Mouse (Mus musculus) liver, embryonic 14.5 days (tissue): Measurements from ENCODE around the gene Hspb2. TPM values are rescaled to one million over a fixed set of nuclear protein-coding genes. Genes with fewer than 3 reads are reported as not detected.

ENCODE experiments used
- ATAC-seq: fragments of 200-750 bp; cut with Nextera tagmentation; 2 replicates; pipeline ENCODE4 v1.8.0; 2017; ENCODE audit warnings: moderate number of reproducible peaks, mild to moderate bottlenecking, moderate library complexity; ENCODE audit not compliant: insufficient read depth
- DNase-seq, 3 experiments: peaks; one replicate each; pipeline ENCODE4 v3.0.0-alpha.2; 2012 to 2013; ENCODE audit warnings: low read depth in 3 of 3, low spot score in 3 of 3
- H3K27ac ChIP-seq: fragments of 300-500 bp; sonication (generic); 2 replicates; pipeline ENCODE4 v1.5.1; 2014; ENCODE audit warnings: moderate library complexity, mild to moderate bottlenecking, control low read depth, inconsistent platforms
- H3K27me3 ChIP-seq: fragments of 300-500 bp; sonication (generic); 2 replicates; pipeline ENCODE4 v1.6.1; 2014; ENCODE audit warnings: mild to moderate bottlenecking, low read length, moderate library complexity; ENCODE audit not compliant: control insufficient read depth, insufficient read depth
- H3K36me3 ChIP-seq: fragments of 300-500 bp; sonication (generic); replicated peaks from 2 replicates; pipeline ENCODE4 v1.6.1; 2014; ENCODE audit warnings: low read depth; ENCODE audit not compliant: control insufficient read depth, insufficient read depth
- H3K4me1 ChIP-seq, 2 experiments: fragments of 200-500 bp in 1 of 2; fragments of 300-500 bp in 1 of 2; sonication (generic) in 1 of 2; replicated peaks; 2 replicates each; pipeline ENCODE4 v1.6.1; 2012 to 2014; ENCODE audit warnings: antibody characterized with exemption in 1 of 2, inconsistent platforms in 1 of 2, low read length in 1 of 2; ENCODE audit not compliant: control insufficient read depth in 2 of 2, insufficient read depth in 2 of 2
- H3K4me2 ChIP-seq: fragments of 300-500 bp; sonication (generic); 2 replicates; pipeline ENCODE4 v1.6.1; 2014; ENCODE audit warnings: low read depth, mild to moderate bottlenecking, control low read depth, moderate library complexity
- H3K4me3 ChIP-seq, 2 experiments: fragments of 200-500 bp in 1 of 2; fragments of 300-500 bp in 1 of 2; sonication (generic) in 1 of 2; 2 replicates each; pipeline ENCODE4 v1.5.1; 2012 to 2014; ENCODE audit warnings: low read depth in 2 of 2, low read length in 2 of 2, mild to moderate bottlenecking in 2 of 2, control low read depth in 1 of 2, inconsistent platforms in 1 of 2, moderate library complexity in 1 of 2; ENCODE audit not compliant: insufficient read depth in 1 of 2
- H3K9ac ChIP-seq: fragments of 300-500 bp; sonication (generic); replicated peaks from 2 replicates; pipeline ENCODE4 v1.6.1; 2014; ENCODE audit warnings: mild to moderate bottlenecking, control low read depth, moderate library complexity
- H3K9me3 ChIP-seq: fragments of 300-500 bp; sonication (generic); 2 replicates; pipeline ENCODE4 v1.6.1; 2016; ENCODE audit warnings: low read length, mixed read lengths; ENCODE audit not compliant: control insufficient read depth
- CTCF ChIP-seq: IDR thresholded peaks from 2 replicates; pipeline ENCODE4 v1.5.1; 2016; ENCODE audit warnings: antibody characterized with exemption, low read depth, control low read depth
- EP300 ChIP-seq: IDR thresholded peaks from 2 replicates; pipeline ENCODE4 v1.6.1; 2016; ENCODE audit warnings: antibody characterized with exemption, low read depth
- WGBS: fragments of 180-500 bp; shearing (Covaris S2); extraction: QIAGEN DNeasy Blood & Tissue Kit; methylation state at CpG from one replicate; pipeline ENCODE4 v1.1.7; 2014; ENCODE audit not compliant: insufficient replicate concordance; 5-methylcytosine and 5-hydroxymethylcytosine counted together
- polyA plus RNA-seq, 2 experiments: library from polyadenylated mRNA; depleted of rRNA in 1 of 2; stranded (reverse) in 1 of 2; unstranded in 1 of 2; fragments of >200 nt; fragmentation: Nextera tagmentation in 1 of 2; extraction: Ambion mirVana in 1 of 2; gene quantifications; 2 replicates each; pipeline versions ENCODE4 v1.2.1 to v1.2.3; 2012 to 2014

The Hspb2 gene
- polyA plus RNA-seq, 2 experiments = 0.20 TPM; not detected in 1

- TF ChIP-seq CTCF (no peak), EP300 (no peak)
- H3K4me3 ChIP-seq = no peak overlapping the region
- no peak for DNase-seq
- no peaks in the 10 kb centered on the region for H3K36me3 ChIP-seq
- H3K4me1 ChIP-seq = no peaks in the 10 kb centered on the region
- no peak overlapping the region for H3K9ac ChIP-seq
- H3K27ac ChIP-seq = no peak overlapping the region
- WGBS = 49% methylated on average over 4 of the region's 4 CpGs
- no peak for ATAC-seq
- H3K9me3 ChIP-seq = no peaks in the 10 kb centered on the region
- H3K4me2 ChIP-seq = no peak overlapping the region
- no peaks in the 10 kb centered on the region for H3K27me3 ChIP-seq
Observed at GRCm38 (mm10) chr9:50711337-50711736, 40.8 kb downstream of the Hspb2 start.

DNA sequence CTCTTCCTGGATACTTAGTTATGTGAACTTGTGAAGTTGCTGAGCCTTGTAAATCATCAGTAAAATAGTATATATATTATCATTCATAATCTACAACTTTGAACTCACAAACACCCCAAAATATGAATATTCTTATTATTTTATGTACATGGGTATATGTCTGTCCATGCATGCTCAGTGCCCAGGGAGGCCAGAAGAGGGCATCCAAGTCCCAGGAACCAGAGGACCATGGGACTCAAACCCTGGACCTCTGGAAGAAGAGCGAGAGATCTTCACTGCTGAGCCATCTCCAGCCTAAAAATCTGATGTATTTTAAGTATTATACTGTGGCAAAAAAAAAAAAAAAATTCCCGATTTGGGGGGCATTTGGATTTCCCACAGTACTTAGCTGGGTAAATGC lies 43.0 kb downstream of the Hspb2 start:
- Histone ChIP-seq H3K9ac (no peak overlapping the region), H3K27ac (no peak overlapping the region), H3K4me2 (no peak overlapping the region), H3K9me3 (no peaks in the 10 kb centered on the region), H3K4me1 (no peaks in the 10 kb centered on the region), H3K27me3 (no peaks in the 10 kb centered on the region), H3K36me3 (no peaks in the 10 kb centered on the region), H3K4me3 (no peak overlapping the region)
- TF ChIP-seq CTCF (peak; percentile 51; the same call in 1 of the 2 replicates), EP300 (no peak)
- DNase-seq (no peak), ATAC-seq (no peak)
- WGBS = 17% methylated on average over 2 of the region's 2 CpGs

- 60% methylated on average over 6 of the region's 6 CpGs for WGBS
- Histone ChIP-seq H3K9me3 (no peaks in the 10 kb centered on the region), H3K4me2 (no peak overlapping the region), H3K36me3 (no peaks in the 10 kb centered on the region), H3K4me3 (no peak overlapping the region), H3K27ac (no peak overlapping the region), H3K27me3 (peaks cover 11% of the 10 kb centered on the region), H3K4me1 (peaks cover 0 to 8% of the 10 kb centered on the region in 2 experiments; a peak in 1 of 4 replicates), H3K9ac (no peak overlapping the region)
- TF ChIP-seq EP300 = no peak
- TF ChIP-seq CTCF = no peak
- ATAC-seq (no peak), DNase-seq (no peak)
Observed at GRCm38 (mm10) chr9:50704907-50705306, 47.2 kb downstream of the Hspb2 start.

Other genes with a start within 250 kb of the Hspb2 start
- gene Pts, start 223.6 kb downstream of the Hspb2 start, polyA plus RNA-seq (2012; rRNA removed) = 16.0 and 23.7 TPM in 2 replicates
- gene Pts, start 223.6 kb downstream of the Hspb2 start, polyA plus RNA-seq (2014; fragmentation: Nextera tagmentation; extraction: Ambion mirVana) = 32.7 and 34.4 TPM in 2 replicates
- gene Il18, start 197.5 kb downstream of the Hspb2 start, polyA plus RNA-seq (2012; rRNA removed) = 3.0 and 4.9 TPM in 2 replicates
- gene Il18, start 197.5 kb downstream of the Hspb2 start, polyA plus RNA-seq (2014; fragmentation: Nextera tagmentation; extraction: Ambion mirVana) = 8.1 and 9.7 TPM in 2 replicates
- gene Bco2, start 197.2 kb downstream of the Hspb2 start, polyA plus RNA-seq (2012; rRNA removed) = 0.12 and 0.28 TPM in 2 replicates
- gene Bco2, start 197.2 kb downstream of the Hspb2 start, polyA plus RNA-seq (2014; fragmentation: Nextera tagmentation; extraction: Ambion mirVana) = 0.33 and 0.58 TPM in 2 replicates
- not detected in 2 replicates for gene Tex12, start 191.0 kb downstream of the Hspb2 start, polyA plus RNA-seq (2012; rRNA removed)
- not detected in 2 replicates for gene Tex12, start 191.0 kb downstream of the Hspb2 start, polyA plus RNA-seq (2014; fragmentation: Nextera tagmentation; extraction: Ambion mirVana)
- 167 and 179 TPM in 2 replicates for gene Sdhd, start 148.5 kb downstream of the Hspb2 start, polyA plus RNA-seq (2012; rRNA removed)
- 322 and 337 TPM in 2 replicates for gene Sdhd, start 148.5 kb downstream of the Hspb2 start, polyA plus RNA-seq (2014; fragmentation: Nextera tagmentation; extraction: Ambion mirVana)
- gene Timm8b, start 148.4 kb downstream of the Hspb2 start, polyA plus RNA-seq (2012; rRNA removed) = 111 and 153 TPM in 2 replicates
- gene Timm8b, start 148.4 kb downstream of the Hspb2 start, polyA plus RNA-seq (2014; fragmentation: Nextera tagmentation; extraction: Ambion mirVana) = 248 and 263 TPM in 2 replicates
- gene Pih1d2, start 135.0 kb downstream of the Hspb2 start, polyA plus RNA-seq (2012; rRNA removed) = 0.18 and 0.78 TPM in 2 replicates
- 0.56 and 1.4 TPM in 2 replicates for gene Pih1d2, start 135.0 kb downstream of the Hspb2 start, polyA plus RNA-seq (2014; fragmentation: Nextera tagmentation; extraction: Ambion mirVana)
- gene Nkapd1, start 134.9 kb downstream of the Hspb2 start, polyA plus RNA-seq (2012; rRNA removed) = 2.9 and 4.7 TPM in 2 replicates
- gene Nkapd1, start 134.9 kb downstream of the Hspb2 start, polyA plus RNA-seq (2014; fragmentation: Nextera tagmentation; extraction: Ambion mirVana) = 7.0 and 7.3 TPM in 2 replicates
- 7.0 and 14.4 TPM in 2 replicates for gene Dlat, start 92.6 kb downstream of the Hspb2 start, polyA plus RNA-seq (2012; rRNA removed)
- gene Dlat, start 92.6 kb downstream of the Hspb2 start, polyA plus RNA-seq (2014; fragmentation: Nextera tagmentation; extraction: Ambion mirVana) = 32.0 and 35.7 TPM in 2 replicates
- 0.56 and 0.57 TPM in 2 replicates for gene Dixdc1, start 12.8 kb downstream of the Hspb2 start, polyA plus RNA-seq (2012; rRNA removed)
- gene Dixdc1, start 12.8 kb downstream of the Hspb2 start, polyA plus RNA-seq (2014; fragmentation: Nextera tagmentation; extraction: Ambion mirVana) = 0.84 and 1.2 TPM in 2 replicates
- gene 2310030G06Rik, start 5.8 kb downstream of the Hspb2 start, polyA plus RNA-seq (2012; rRNA removed) = 1.8 and 2.2 TPM in 2 replicates
- 2.1 and 2.3 TPM in 2 replicates for gene 2310030G06Rik, start 5.8 kb downstream of the Hspb2 start, polyA plus RNA-seq (2014; fragmentation: Nextera tagmentation; extraction: Ambion mirVana)
- gene Cryab, start 1.0 kb downstream of the Hspb2 start, polyA plus RNA-seq (2012; rRNA removed) = 1.7 and 2.7 TPM in 2 replicates
- gene Cryab, start 1.0 kb downstream of the Hspb2 start, polyA plus RNA-seq (2014; fragmentation: Nextera tagmentation; extraction: Ambion mirVana) = 4.5 and 4.7 TPM in 2 replicates
- 4.0 and 5.2 TPM in 2 replicates for gene Fdxacb1, start 15.9 kb upstream of the Hspb2 start, polyA plus RNA-seq (2012; rRNA removed)
- gene Fdxacb1, start 15.9 kb upstream of the Hspb2 start, polyA plus RNA-seq (2014; fragmentation: Nextera tagmentation; extraction: Ambion mirVana) = 9.4 and 12.8 TPM in 2 replicates
- 10.1 and 10.8 TPM in 2 replicates for gene Alg9, start 22.7 kb upstream of the Hspb2 start, polyA plus RNA-seq (2012; rRNA removed)
- gene Alg9, start 22.7 kb upstream of the Hspb2 start, polyA plus RNA-seq (2014; fragmentation: Nextera tagmentation; extraction: Ambion mirVana) = 12.7 and 13.5 TPM in 2 replicates
- gene 1110032A03Rik, start 23.2 kb upstream of the Hspb2 start, polyA plus RNA-seq (2012; rRNA removed) = 11.4 and 11.5 TPM in 2 replicates
- 15.8 and 16.9 TPM in 2 replicates for gene 1110032A03Rik, start 23.2 kb upstream of the Hspb2 start, polyA plus RNA-seq (2014; fragmentation: Nextera tagmentation; extraction: Ambion mirVana)
- gene Ppp2r1b, start 92.9 kb upstream of the Hspb2 start, polyA plus RNA-seq (2012; rRNA removed) = 20.9 and 27.7 TPM in 2 replicates
- gene Ppp2r1b, start 92.9 kb upstream of the Hspb2 start, polyA plus RNA-seq (2014; fragmentation: Nextera tagmentation; extraction: Ambion mirVana) = 69.1 and 75.0 TPM in 2 replicates